Mouse (Mus musculus) lung, embryonic 15.5 days (tissue): ENCODE measurements around the gene Adpgk. TPM values are rescaled to one million over a fixed set of nuclear protein-coding genes. Genes with fewer than 3 reads are reported as not detected.

Source experiments
- ATAC-seq: fragments of 200-750 bp; cut with Nextera tagmentation; 2 replicates; pipeline ENCODE4 v1.8.0; 2017; ENCODE audit warnings: moderate number of reproducible peaks, borderline replicate concordance; ENCODE audit not compliant: low FRiP score, low TSS enrichment; ENCODE audit errors: extremely low read depth
- H3K27ac ChIP-seq: fragments of 300-500 bp; sonication (generic); 2 replicates; pipeline ENCODE4 v1.5.1; 2015; ENCODE audit warnings: moderate library complexity, mild to moderate bottlenecking, inconsistent platforms
- H3K27me3 ChIP-seq: fragments of 300-500 bp; sonication (generic); 2 replicates; pipeline ENCODE4 v1.6.1; 2015; ENCODE audit warnings: inconsistent platforms
- H3K36me3 ChIP-seq: fragments of 300-500 bp; sonication (generic); 2 replicates; pipeline ENCODE4 v1.6.1; 2015; ENCODE audit warnings: inconsistent platforms
- H3K4me1 ChIP-seq: fragments of 300-500 bp; sonication (generic); 2 replicates; pipeline ENCODE4 v1.6.1; 2015; ENCODE audit warnings: inconsistent platforms
- H3K4me2 ChIP-seq: fragments of 300-500 bp; sonication (generic); 2 replicates; pipeline ENCODE4 v1.6.1; 2015; ENCODE audit warnings: inconsistent platforms, mild to moderate bottlenecking, moderate library complexity
- H3K4me3 ChIP-seq: fragments of 300-500 bp; sonication (generic); 2 replicates; pipeline ENCODE4 v1.5.1; 2015; ENCODE audit warnings: mild to moderate bottlenecking, inconsistent platforms
- H3K9ac ChIP-seq: fragments of 300-500 bp; sonication (generic); 2 replicates; pipeline ENCODE4 v1.6.1; 2015; ENCODE audit warnings: inconsistent platforms
- H3K9me3 ChIP-seq: fragments of 300-500 bp; sonication (generic); 2 replicates; pipeline ENCODE4 v1.6.1; 2016; ENCODE audit warnings: inconsistent platforms
- WGBS: fragments of 180-500 bp; shearing (Covaris S2); methylation state at CpG from one replicate; pipeline ENCODE4 v1.1.7; 2015; 5-methylcytosine and 5-hydroxymethylcytosine counted together
- polyA plus RNA-seq: library from polyadenylated mRNA; unstranded; fragments of >200 nt; fragmentation: Nextera tagmentation; extraction: Ambion mirVana; gene quantifications from 2 replicates; pipeline ENCODE4 v1.2.1, GENCODE M21; 2015

Gene Adpgk
- polyA plus RNA-seq, result 41.3 and 42.1 TPM in 2 replicates

- ATAC-seq, result peak; percentile 98
- Histone ChIP-seq H3K4me3 (peak within 1 kb of the TSS; percentile 93), H3K4me2 (peak within 1 kb of the TSS; percentile 79), H3K9me3 (no peaks in the 10 kb centered on the region), H3K36me3 (no peaks in the 10 kb centered on the region), H3K9ac (peak within 1 kb of the TSS; percentile 77), H3K4me1 (peaks cover 30% of the 10 kb centered on the region), H3K27ac (peak within 1 kb of the TSS; percentile 91), H3K27me3 (no peaks in the 10 kb centered on the region)
- WGBS, result under 1% methylated on average over 58 of the region's 58 CpGs
Observed at GRCm38 (mm10) chr9:59290957-59291687, at the start of gene Adpgk. Gene Adpgk, plus strand, starts transcription at chr9:59291558.

DNA sequence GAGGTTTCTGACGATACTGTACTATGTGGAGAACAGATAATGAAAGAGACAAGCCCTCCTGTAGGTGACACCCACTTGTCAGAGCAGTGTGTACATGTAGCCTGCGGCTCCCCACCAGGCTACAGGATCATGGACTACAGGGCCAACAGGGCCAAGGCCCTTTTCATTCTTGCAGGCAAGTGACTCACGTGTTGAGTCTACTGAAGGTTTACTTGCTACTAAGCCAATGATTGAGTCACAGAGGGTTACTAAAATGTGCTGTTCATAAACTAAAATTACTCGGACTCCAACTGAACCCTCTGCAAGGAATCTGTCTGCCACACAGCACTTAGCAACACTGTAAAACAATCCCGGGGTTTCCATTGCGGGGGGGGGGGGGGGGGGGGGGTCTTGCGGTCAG is 46.2 kb upstream of the Adpgk start:
- no peaks in the 10 kb centered on the region for H3K9me3 ChIP-seq
- no peaks in the 10 kb centered on the region for H3K27me3 ChIP-seq
- H3K4me3 ChIP-seq, result no peak overlapping the region
- WGBS, result 42% methylated on average over 6 of the region's 7 CpGs
- ATAC-seq, result no peak
- H3K9ac ChIP-seq, result no peak overlapping the region
- H3K4me1 ChIP-seq, result peaks cover 9% of the 10 kb centered on the region; the same call in 1 of the 2 replicates
- H3K27ac ChIP-seq, result no peak overlapping the region
- H3K36me3 ChIP-seq, result no peaks in the 10 kb centered on the region
- no peak overlapping the region for H3K4me2 ChIP-seq

GRCm38 (mm10) chr9:59246456-59247029 is 44.8 kb upstream of the Adpgk start:
- Histone ChIP-seq H3K9me3 (no peaks in the 10 kb centered on the region), H3K9ac (no peak overlapping the region), H3K4me3 (no peak overlapping the region), H3K36me3 (no peaks in the 10 kb centered on the region), H3K4me1 (peaks cover 9% of the 10 kb centered on the region; the same call in 1 of the 2 replicates), H3K4me2 (no peak overlapping the region), H3K27me3 (no peaks in the 10 kb centered on the region), H3K27ac (no peak overlapping the region)
- no peak for ATAC-seq
- 39% methylated on average over 6 of the region's 6 CpGs for WGBS

- Histone ChIP-seq H3K4me1 (peaks cover 9% of the 10 kb centered on the region; the same call in 1 of the 2 replicates), H3K27ac (no peak overlapping the region), H3K4me3 (no peak overlapping the region), H3K9ac (no peak overlapping the region), H3K27me3 (no peaks in the 10 kb centered on the region), H3K4me2 (no peak overlapping the region), H3K9me3 (no peaks in the 10 kb centered on the region), H3K36me3 (no peaks in the 10 kb centered on the region)
- no peak for ATAC-seq
- WGBS, result 53% methylated on average over 3 of the region's 3 CpGs
Observed at GRCm38 (mm10) chr9:59249359-59249758, 42.0 kb upstream of the Adpgk start.

GRCm38 (mm10) chr9:59250272-59250671 is 41.1 kb upstream of the Adpgk start:
- no peak overlapping the region for H3K4me3 ChIP-seq
- no peak for ATAC-seq
- no peaks in the 10 kb centered on the region for H3K36me3 ChIP-seq
- no peak overlapping the region for H3K9ac ChIP-seq
- H3K9me3 ChIP-seq, result no peaks in the 10 kb centered on the region
- H3K27ac ChIP-seq, result no peak overlapping the region
- no peak overlapping the region for H3K4me2 ChIP-seq
- WGBS, result 63% methylated on average over 3 of the region's 3 CpGs
- no peaks in the 10 kb centered on the region for H3K27me3 ChIP-seq
- peaks cover 9% of the 10 kb centered on the region; the same call in 1 of the 2 replicates for H3K4me1 ChIP-seq

DNA sequence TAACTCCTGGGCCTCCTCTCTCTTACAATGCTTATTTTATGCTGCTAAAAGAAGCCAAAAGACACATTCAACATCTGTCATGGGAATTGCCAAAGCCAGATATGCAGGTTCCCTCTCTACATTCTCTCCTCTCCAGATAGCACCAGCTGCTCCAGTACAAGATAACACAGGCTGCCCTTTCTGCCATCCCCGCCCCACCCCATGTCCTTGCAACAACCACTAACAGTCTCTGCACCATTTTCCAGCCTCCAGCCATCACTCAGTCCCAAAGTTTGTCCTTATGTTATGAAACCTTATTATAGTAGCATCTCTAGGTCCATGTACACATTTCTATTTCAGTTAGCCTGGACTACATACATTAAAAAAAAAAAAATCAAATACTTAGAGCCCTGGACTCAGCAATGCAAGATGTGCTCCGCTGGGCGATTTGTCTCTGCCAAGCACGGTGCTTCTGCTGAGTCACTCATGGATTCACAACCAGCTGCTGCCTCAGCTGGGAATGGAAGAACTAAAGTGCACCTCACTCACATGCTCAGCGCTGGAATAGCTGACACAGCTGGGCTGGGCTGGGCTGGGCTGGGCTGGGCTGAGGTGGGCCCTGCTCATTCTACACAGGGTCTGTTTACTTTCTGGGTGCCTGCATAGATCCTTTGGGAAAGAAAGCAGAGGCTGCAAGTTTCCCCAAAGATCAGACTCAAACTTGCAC is 36.5 kb upstream of the Adpgk start:
- Histone ChIP-seq H3K4me2 (no peak overlapping the region), H3K4me3 (no peak overlapping the region), H3K36me3 (no peaks in the 10 kb centered on the region), H3K27ac (no peak overlapping the region), H3K9me3 (no peaks in the 10 kb centered on the region), H3K4me1 (no peaks in the 10 kb centered on the region; the same call in 1 of the 2 replicates), H3K27me3 (no peaks in the 10 kb centered on the region), H3K9ac (no peak overlapping the region)
- ATAC-seq, result no peak
- 61% methylated on average over 5 of the region's 5 CpGs for WGBS

DNA sequence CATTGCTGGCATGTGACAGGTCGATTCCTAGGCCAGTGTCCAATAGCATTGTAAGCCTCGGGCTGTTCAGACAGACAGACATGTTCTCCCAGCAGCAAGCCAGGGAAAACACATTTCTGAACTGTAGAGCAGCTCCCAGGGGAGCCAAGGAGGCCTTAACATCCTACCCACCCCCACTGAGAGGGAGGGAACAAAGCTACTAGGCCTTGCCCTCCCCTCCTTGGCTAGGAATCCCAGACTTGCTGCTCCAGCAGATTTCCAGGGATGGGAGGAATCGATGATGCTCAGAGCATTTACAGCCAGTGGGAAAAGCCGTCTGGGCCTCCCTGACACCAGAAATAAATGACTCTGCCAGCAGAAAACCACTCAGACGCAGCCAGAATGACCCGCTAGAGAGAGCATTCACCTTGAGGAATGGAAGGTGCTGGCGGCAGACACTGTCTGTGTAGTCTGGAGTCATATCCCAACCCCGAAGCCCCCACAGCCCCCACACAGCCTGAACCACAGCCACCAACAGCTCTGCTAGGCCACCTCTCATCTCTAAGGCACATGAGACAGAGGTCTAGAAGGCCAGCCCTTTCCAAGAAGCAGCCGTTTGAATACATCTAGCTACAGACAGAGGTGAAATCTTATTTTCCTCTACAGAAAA is 31.4 kb upstream of the Adpgk start:
- Histone ChIP-seq H3K36me3 (no peaks in the 10 kb centered on the region), H3K27me3 (no peaks in the 10 kb centered on the region), H3K9ac (no peak overlapping the region), H3K27ac (no peak overlapping the region), H3K4me2 (no peak overlapping the region), H3K9me3 (no peaks in the 10 kb centered on the region), H3K4me3 (no peak overlapping the region), H3K4me1 (no peaks in the 10 kb centered on the region; the same call in 1 of the 2 replicates)
- no peak for ATAC-seq
- WGBS, result 40% methylated on average over 9 of the region's 9 CpGs

DNA sequence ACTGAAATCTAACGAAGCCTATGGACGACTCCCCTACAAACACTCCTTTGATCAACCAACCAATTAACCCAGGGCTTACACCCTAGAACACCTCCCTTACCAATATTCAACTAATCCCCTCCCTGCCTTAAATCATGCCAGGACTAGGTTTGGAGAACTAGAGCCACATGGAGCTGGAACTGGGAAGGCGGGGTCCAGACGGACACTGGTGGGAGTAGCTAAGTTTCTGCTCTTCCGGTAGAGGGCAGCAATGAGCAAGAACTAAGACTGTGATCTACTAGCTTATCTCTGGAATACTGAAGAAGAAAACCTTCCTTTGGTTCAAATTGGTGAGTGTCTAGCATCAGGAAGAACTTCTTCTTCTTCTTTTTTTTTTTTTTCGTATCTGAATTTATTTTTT is 25.0 kb upstream of the Adpgk start:
- Histone ChIP-seq H3K4me1 (peaks cover 9% of the 10 kb centered on the region), H3K9me3 (no peaks in the 10 kb centered on the region), H3K27ac (no peak overlapping the region), H3K36me3 (no peaks in the 10 kb centered on the region), H3K9ac (no peak overlapping the region), H3K4me3 (no peak overlapping the region), H3K4me2 (no peak overlapping the region), H3K27me3 (no peaks in the 10 kb centered on the region; the same call in 1 of the 2 replicates)
- ATAC-seq, result no peak
- 72% methylated on average over 6 of the region's 6 CpGs for WGBS

GRCm38 (mm10) chr9:59269728-59270127 is 21.6 kb upstream of the Adpgk start:
- no peaks in the 10 kb centered on the region for H3K36me3 ChIP-seq

GRCm38 (mm10) chr9:59271081-59271480 is 20.3 kb upstream of the Adpgk start:
- Histone ChIP-seq H3K4me3 (no peak overlapping the region), H3K9ac (no peak overlapping the region), H3K27me3 (no peaks in the 10 kb centered on the region; the same call in 1 of the 2 replicates), H3K9me3 (no peaks in the 10 kb centered on the region), H3K27ac (no peak overlapping the region), H3K36me3 (no peaks in the 10 kb centered on the region), H3K4me1 (peaks cover 9% of the 10 kb centered on the region), H3K4me2 (no peak overlapping the region)
- 18% methylated on average over 4 of the region's 4 CpGs for WGBS
- no peak for ATAC-seq

More at GRCm38 (mm10) chr9:59269728-59270127, 21.6 kb upstream of the Adpgk start:
- ATAC-seq, result peak; percentile 77
- Histone ChIP-seq H3K27me3 (no peaks in the 10 kb centered on the region; the same call in 1 of the 2 replicates), H3K4me3 (no peak overlapping the region), H3K4me2 (0 out of 2 replicates have a peak overlapping the region, but pooled peaks have one; percentile 20), H3K9me3 (no peaks in the 10 kb centered on the region), H3K4me1 (peaks cover 9% of the 10 kb centered on the region), H3K9ac (no peak overlapping the region), H3K27ac (no peak overlapping the region)
- 12% methylated on average over 5 of the region's 5 CpGs for WGBS

GRCm38 (mm10) chr9:59271711-59272110 is 19.6 kb upstream of the Adpgk start:
- 36% methylated on average over 6 of the region's 6 CpGs for WGBS
- Histone ChIP-seq H3K9ac (no peak overlapping the region), H3K27ac (no peak overlapping the region), H3K36me3 (no peaks in the 10 kb centered on the region), H3K9me3 (no peaks in the 10 kb centered on the region), H3K4me3 (no peak overlapping the region), H3K4me1 (peaks cover 9% of the 10 kb centered on the region), H3K27me3 (no peaks in the 10 kb centered on the region; the same call in 1 of the 2 replicates), H3K4me2 (no peak overlapping the region)
- peak; percentile 73; the same call in 1 of the 2 replicates for ATAC-seq
